In the genomic region with DNA sequence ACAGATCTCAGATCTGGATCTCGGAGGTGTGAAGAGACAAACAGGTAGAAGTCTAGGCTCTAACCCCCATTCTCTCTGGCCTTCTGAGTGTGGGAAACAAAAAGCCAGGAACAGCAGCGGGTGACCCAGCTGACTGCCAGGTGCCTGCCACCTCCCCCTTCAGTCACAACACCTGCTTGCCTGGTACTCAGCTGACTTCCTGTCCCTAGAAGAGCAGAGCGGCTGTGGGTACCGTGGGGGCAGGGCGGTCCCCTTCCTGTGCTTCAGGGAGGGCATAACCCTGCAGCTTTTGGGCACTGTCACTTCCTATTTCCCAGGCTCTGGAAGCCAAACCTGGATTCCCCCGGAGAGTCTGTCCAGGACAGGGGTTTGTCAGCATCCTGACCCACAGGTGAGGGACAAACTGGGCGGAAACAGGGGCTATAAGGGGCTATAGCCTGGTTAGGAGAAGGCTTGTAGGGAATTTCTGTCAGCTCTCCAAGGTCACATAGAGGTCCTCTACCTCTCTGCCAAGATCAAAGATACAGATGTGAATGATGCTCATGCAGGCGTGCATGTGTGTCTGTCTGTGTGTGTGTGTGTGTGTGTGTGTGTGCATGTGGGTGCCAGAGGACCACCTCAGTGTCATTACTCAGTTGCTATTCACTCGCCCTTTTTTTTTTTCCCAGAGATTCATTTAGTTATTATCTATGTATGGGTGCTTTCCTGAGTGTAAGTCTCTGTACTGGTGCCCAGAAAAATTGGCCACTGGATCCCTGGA, we compare ENCODE assay signal across 13 mouse cellular contexts. TPM values are rescaled to one million over a fixed set of nuclear protein-coding genes. Genes with fewer than 3 reads are reported as not detected.
DNase-seq lines count a peak whose midpoint lies in the region; ATAC-seq and TF ChIP-seq lines count a peak whose summit lies in the region.
"Had no signal": no experiment of that assay in that cellular context is flagged by ENCODE, and none has a peak within 500 bp of the region (broad histone marks: within the 10 kb centered on the region; RNA-seq: fewer than 3 reads in every experiment).

No protein-coding gene starts in this region.

- H3K36me3 ChIP-seq in spleen, adult 2 months (ENCODE audit: control insufficient read depth, insufficient read depth, low read length) = no peaks in the 10 kb centered on the region
- H3K36me3 ChIP-seq: heart, embryonic 10.5 days; hindbrain, embryonic 15.5 days had no signal

- DNase-seq in ovary, postnatal 10 days (ENCODE audit: low spot score) = peak; percentile 2
- DNase-seq in ovary, postnatal 36 days (ENCODE audit: low spot score) = no peak
- peak; percentile 76 to 88 for DNase-seq in spleen, adult 2 months (ENCODE audit: low read depth in 1 of 2, low spot score in 2 of 2)
- DNase-seq in urinary bladder, postnatal 25 days (ENCODE audit: low spot score) = no peak
- DNase-seq in neural tube, embryonic 10.5 days (ENCODE audit: extremely low spot score, low spot score) = no peak
- DNase-seq in layer of hippocampus, adult 9-11 months = no peak
- DNase-seq: cerebellum, adult 8-10 months; left cerebral cortex, postnatal 4 days; lung, embryonic 14.5 days had no signal

- H3K27ac ChIP-seq in spleen, adult 2 months (ENCODE audit: insufficient read depth, low read length) = peak overlapping the region; percentile 83
- H3K27ac ChIP-seq: hindbrain, embryonic 15.5 days had no signal

- H3K4me3 ChIP-seq in spleen, adult 2 months (ENCODE audit: extremely low read depth, insufficient read depth, insufficient read length) = peak overlapping the region; percentile 32; the same call in 1 of the 2 replicates
- H3K4me3 ChIP-seq: heart, embryonic 10.5 days; hindbrain, embryonic 15.5 days; myocyte had no signal

- TF ChIP-seq POLR2A in spleen, adult 2 months (IDR thresholded peaks at IDR 0.05; ENCODE audit: low read depth, low read length) = peak; percentile 47; the same call in 1 of the 2 replicates

- peaks cover 43% of the 10 kb centered on the region for H3K4me1 ChIP-seq in spleen, adult 2 months (ENCODE audit: control insufficient read depth, insufficient read depth, insufficient read length)

- H3K27me3 ChIP-seq in spleen, adult 2 months (ENCODE audit: control insufficient read depth, insufficient read depth, low read length) = no peaks in the 10 kb centered on the region

- TF ChIP-seq CTCF in spleen, adult 2 months (IDR thresholded peaks at IDR 0.05; ENCODE audit: extremely low read depth, insufficient read depth, insufficient read length, insufficient replicate concordance) = no peak

- WGBS in spleen, adult 2 months = 10% methylated on average over 9 of the region's 9 CpGs

- ATAC-seq in inflammation-experienced regulatory T-cells, adult 6 months = peak; percentile 98

RNA-seq across cellular contexts. Expression of gene Socs3, which starts 17.5 kb away (rescaled TPM):
- polyA plus RNA-seq in inflammation-experienced regulatory T-cells, adult 6 months (2017; shearing (Covaris generic)) = 10 to 100 TPM; 21.7 to 47.4 (median 28.6) TPM
- 22.0 and 31.0 TPM in 2 replicates for polyA plus RNA-seq in spleen, adult 2 months (2012; rRNA removed)

RNA-seq across cellular contexts. Expression of gene Pgs1, which starts 33.7 kb away (rescaled TPM):
- polyA plus RNA-seq in inflammation-experienced regulatory T-cells, adult 6 months (2017; shearing (Covaris generic)) = 10 to 100 TPM; 26.4 to 38.4 (median 36.7) TPM
- polyA plus RNA-seq in spleen, adult 2 months (2012; rRNA removed) = 35.6 and 43.7 TPM in 2 replicates

Comparison
In these comparisons a context has a peak if more than half of its experiments do, and no peak if none do; other contexts are left out.
1. DNase-seq: peak in ovary, postnatal 10 days (single experiment) and spleen, adult 2 months (2 of 2); none in ovary, postnatal 36 days (single experiment), urinary bladder, postnatal 25 days (single experiment), neural tube, embryonic 10.5 days (single experiment) and layer of hippocampus, adult 9-11 months (single experiment).